Mouse (Mus musculus) hindbrain, embryonic 12.5 days (tissue): ENCODE results near the gene Tex33. TPM values are rescaled to one million over a fixed set of nuclear protein-coding genes. Genes with fewer than 3 reads are reported as not detected.
A peak's percentile ranks its signal among the peaks of the same experiment; 100 is the strongest.

Source experiments
- ATAC-seq: fragments of 200-750 bp; cut with Nextera tagmentation; 2 replicates; pipeline ENCODE4 v1.8.0; 2017; ENCODE audit warnings: moderate TSS enrichment; ENCODE audit not compliant: low FRiP score
- H3K27ac ChIP-seq: fragments of 300-500 bp; sonication (generic); 2 replicates; pipeline ENCODE4 v1.5.1; 2016; ENCODE audit warnings: mild to moderate bottlenecking
- H3K27me3 ChIP-seq: fragments of 300-500 bp; sonication (generic); 2 replicates; pipeline ENCODE4 v1.6.1; 2016; ENCODE audit warnings: mild to moderate bottlenecking
- H3K36me3 ChIP-seq: fragments of 300-500 bp; sonication (generic); 2 replicates; pipeline ENCODE4 v1.6.1; 2016; ENCODE audit warnings: mild to moderate bottlenecking
- H3K4me1 ChIP-seq: fragments of 300-500 bp; sonication (generic); 2 replicates; pipeline ENCODE4 v1.6.1; 2016
- H3K4me2 ChIP-seq: fragments of 300-500 bp; sonication (generic); replicated peaks from 2 replicates; pipeline ENCODE4 v1.6.1; 2016; ENCODE audit warnings: mild to moderate bottlenecking
- H3K4me3 ChIP-seq: fragments of 300-500 bp; sonication (generic); 2 replicates; pipeline ENCODE4 v1.5.1; 2016; ENCODE audit warnings: mild to moderate bottlenecking
- H3K9ac ChIP-seq: fragments of 300-500 bp; sonication (generic); 2 replicates; pipeline ENCODE4 v1.6.1; 2016; ENCODE audit warnings: mild to moderate bottlenecking, moderate library complexity
- H3K9me3 ChIP-seq: fragments of 300-500 bp; sonication (generic); replicated peaks from 2 replicates; pipeline ENCODE4 v1.6.1; 2016; ENCODE audit warnings: mild to moderate bottlenecking
- WGBS: fragments of 180-500 bp; shearing (Covaris S2); methylation state at CpG from one replicate; pipeline ENCODE4 v1.1.7; 2016; 5-methylcytosine and 5-hydroxymethylcytosine counted together
- polyA plus RNA-seq: library from polyadenylated mRNA; unstranded; fragments of >200 nt; fragmentation: Nextera tagmentation; extraction: Ambion mirVana; gene quantifications from 2 replicates; pipeline ENCODE4 v1.2.1, GENCODE M21; 2016

Gene Tex33
- not detected in 2 replicates for polyA plus RNA-seq

DNA sequence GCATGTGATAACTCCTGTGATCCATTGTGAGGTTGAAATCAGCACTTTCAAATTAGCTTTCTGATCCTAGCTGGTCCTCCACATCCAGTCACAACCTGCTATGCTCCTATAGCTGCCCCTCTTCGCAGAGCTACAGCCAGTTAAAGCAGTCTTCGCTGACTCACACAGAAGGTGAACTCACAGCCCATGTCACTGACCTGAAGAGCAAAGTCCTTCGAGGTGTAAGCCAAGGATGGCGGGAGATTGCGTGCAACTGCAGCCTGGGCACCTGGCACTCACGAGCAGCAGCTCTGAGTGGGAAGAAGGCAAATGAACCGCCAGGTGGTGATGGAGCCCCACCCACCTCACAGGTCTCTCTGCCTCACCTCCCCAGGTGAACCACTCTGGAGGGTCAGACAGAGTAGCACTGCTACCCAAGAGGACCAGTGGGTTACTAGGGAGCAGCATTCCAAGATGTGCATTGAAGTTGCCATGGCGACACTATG lies at the start of gene Tex33:
Tex33 (minus strand) TSS at position 435 of the 485 bp plus-strand sequence.
- H3K9me3 ChIP-seq: no peaks in the 10 kb centered on the region
- no peak within 1 kb of the TSS for H3K4me3 ChIP-seq
- no peak for ATAC-seq
- no peak within 1 kb of the TSS for H3K9ac ChIP-seq
- H3K4me1 ChIP-seq: no peaks in the 10 kb centered on the region
- H3K27ac ChIP-seq: no peak within 1 kb of the TSS
- H3K27me3 ChIP-seq: no peaks in the 10 kb centered on the region
- H3K4me2 ChIP-seq: no peak within 1 kb of the TSS
- 85% methylated on average over 8 of the region's 8 CpGs for WGBS
- H3K36me3 ChIP-seq: no peaks in the 10 kb centered on the region

DNA sequence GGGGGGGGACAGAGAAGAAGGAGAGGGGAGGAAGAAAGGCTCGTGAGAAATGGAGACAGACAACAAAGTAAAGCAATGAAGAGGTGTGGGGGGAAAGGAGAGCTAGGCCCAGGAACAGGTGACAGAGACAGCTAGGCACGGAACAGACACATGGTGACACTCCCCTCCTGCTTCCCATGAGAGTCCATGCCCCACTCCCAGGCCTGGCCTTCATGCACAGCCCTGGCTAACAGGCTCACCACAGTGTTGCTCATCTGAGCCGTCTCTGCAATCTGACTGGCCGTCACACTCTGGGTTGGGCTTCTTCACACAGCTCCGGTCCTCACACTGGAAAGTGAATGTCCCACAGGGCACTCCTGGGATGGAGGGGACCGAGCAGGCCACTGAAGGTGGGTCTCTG lies 48.1 kb upstream of the Tex33 start:
- H3K4me3 ChIP-seq: no peak overlapping the region
- 43% methylated on average over 6 of the region's 6 CpGs for WGBS
- ATAC-seq: no peak
- no peaks in the 10 kb centered on the region for H3K36me3 ChIP-seq
- H3K4me2 ChIP-seq: no peak overlapping the region
- H3K27ac ChIP-seq: no peak overlapping the region
- no peaks in the 10 kb centered on the region for H3K9me3 ChIP-seq
- H3K4me1 ChIP-seq: peaks cover 20% of the 10 kb centered on the region
- H3K9ac ChIP-seq: peak overlapping the region; percentile 9; the same call in 1 of the 2 replicates
- no peaks in the 10 kb centered on the region for H3K27me3 ChIP-seq

DNA sequence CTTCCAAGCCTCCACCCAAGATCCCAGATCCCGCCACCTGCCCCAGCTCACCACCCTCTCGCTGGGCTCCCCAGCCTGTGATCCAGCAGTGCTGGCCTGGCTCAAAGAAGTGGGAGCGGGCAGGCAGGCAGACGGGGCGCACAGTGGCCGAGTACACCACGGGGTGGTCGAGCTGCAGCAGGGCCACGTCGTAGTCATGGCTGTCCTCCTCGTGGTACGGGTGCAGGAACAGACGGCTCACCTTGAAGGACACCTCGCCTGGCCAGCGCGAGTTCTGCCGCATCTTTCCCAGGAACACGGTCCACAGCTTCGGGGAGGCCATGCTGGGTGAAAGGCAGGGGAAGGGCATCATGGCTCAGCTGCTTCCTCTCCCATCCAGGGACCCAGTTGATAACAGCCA lies 46.5 kb upstream of the Tex33 start:
- ATAC-seq: no peak
- 91% methylated on average over 19 of the region's 19 CpGs for WGBS
- Histone ChIP-seq H3K9me3 (no peaks in the 10 kb centered on the region), H3K9ac (no peak overlapping the region), H3K36me3 (no peaks in the 10 kb centered on the region), H3K4me3 (no peak overlapping the region), H3K27me3 (no peaks in the 10 kb centered on the region), H3K27ac (no peak overlapping the region), H3K4me2 (no peak overlapping the region), H3K4me1 (peaks cover 29% of the 10 kb centered on the region)

DNA sequence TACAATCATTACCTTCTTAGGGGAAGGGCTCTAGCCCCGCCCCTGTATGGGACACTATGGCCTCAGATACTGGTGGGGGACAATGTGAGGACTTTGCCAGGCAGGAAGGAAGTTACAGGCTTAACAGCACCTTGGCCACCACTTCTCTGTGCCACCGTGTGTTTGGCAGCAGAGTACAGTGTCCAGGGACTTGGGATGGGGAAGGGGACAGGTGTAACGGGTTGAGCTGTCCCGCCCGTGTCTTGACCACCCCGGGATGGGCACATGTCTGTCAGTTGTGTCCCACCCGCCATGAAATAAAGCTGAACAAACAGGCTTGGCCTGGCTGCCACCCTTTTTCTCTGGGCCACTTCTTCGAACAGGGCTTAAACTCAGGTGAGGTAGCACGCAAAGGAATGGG lies 43.3 kb upstream of the Tex33 start:
- no peak overlapping the region for H3K27ac ChIP-seq
- no peak overlapping the region for H3K4me3 ChIP-seq
- peaks cover 6% of the 10 kb centered on the region; the same call in 1 of the 2 replicates for H3K27me3 ChIP-seq
- no peak overlapping the region for H3K4me2 ChIP-seq
- H3K9ac ChIP-seq: no peak overlapping the region
- H3K9me3 ChIP-seq: no peaks in the 10 kb centered on the region
- H3K4me1 ChIP-seq: peaks cover 60% of the 10 kb centered on the region
- WGBS: 72% methylated on average over 9 of the region's 9 CpGs
- ATAC-seq: no peak
- H3K36me3 ChIP-seq: peaks cover 16% of the 10 kb centered on the region

DNA sequence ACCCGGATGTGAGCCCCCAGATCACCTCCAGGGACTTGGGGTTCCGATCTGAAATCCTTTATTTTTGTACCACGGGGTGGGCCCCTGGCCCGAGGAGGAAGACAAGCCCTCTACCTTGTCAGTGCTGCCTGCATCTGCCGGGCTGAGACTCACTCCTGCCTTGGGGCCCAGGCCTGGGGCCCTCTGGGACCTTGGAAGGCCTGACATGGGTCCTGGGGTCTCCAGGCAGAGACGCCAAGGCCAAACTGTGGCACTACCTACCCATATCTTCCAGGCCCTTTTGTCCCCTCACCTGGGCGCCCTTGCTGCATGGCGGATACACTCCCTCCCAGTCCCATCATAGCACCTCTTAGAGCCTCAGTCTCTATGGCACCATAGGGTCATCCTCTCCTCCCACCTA lies 42.8 kb upstream of the Tex33 start:
- H3K9ac ChIP-seq: no peak overlapping the region; the same call in 1 of the 2 replicates
- no peak overlapping the region for H3K27ac ChIP-seq
- H3K9me3 ChIP-seq: no peaks in the 10 kb centered on the region
- no peak overlapping the region for H3K4me2 ChIP-seq
- peaks cover 21% of the 10 kb centered on the region for H3K36me3 ChIP-seq
- H3K27me3 ChIP-seq: peaks cover 6% of the 10 kb centered on the region; the same call in 1 of the 2 replicates
- peaks cover 58% of the 10 kb centered on the region for H3K4me1 ChIP-seq
- ATAC-seq: no peak
- 49% methylated on average over 8 of the region's 8 CpGs for WGBS
- no peak overlapping the region for H3K4me3 ChIP-seq

DNA sequence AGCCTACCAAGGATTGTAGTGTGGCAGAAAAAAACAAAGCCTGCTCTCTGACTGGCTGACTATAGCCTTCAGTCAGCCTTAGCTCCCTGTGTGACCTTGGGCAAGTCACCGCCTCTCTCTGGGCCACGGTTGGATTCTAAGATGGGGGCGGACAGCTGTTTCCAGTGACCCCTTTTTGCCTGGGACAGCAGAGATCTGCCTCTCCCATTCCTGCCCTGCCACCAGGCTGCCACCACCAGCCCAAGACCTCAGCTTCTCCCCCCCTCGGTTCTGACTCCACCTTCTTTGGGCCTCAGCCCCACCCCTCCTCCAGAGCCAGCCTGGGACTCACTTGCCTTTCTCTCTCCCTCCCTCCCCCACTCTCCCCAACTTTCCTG lies 42.3 kb upstream of the Tex33 start:
- Histone ChIP-seq H3K9me3 (no peaks in the 10 kb centered on the region), H3K4me1 (peaks cover 56% of the 10 kb centered on the region), H3K4me3 (no peak overlapping the region), H3K27me3 (peaks cover 6% of the 10 kb centered on the region; the same call in 1 of the 2 replicates), H3K4me2 (no peak overlapping the region), H3K9ac (no peak overlapping the region), H3K36me3 (peaks cover 24% of the 10 kb centered on the region), H3K27ac (no peak overlapping the region)
- 54% methylated on average over 4 of the region's 4 CpGs for WGBS
- ATAC-seq: no peak

DNA sequence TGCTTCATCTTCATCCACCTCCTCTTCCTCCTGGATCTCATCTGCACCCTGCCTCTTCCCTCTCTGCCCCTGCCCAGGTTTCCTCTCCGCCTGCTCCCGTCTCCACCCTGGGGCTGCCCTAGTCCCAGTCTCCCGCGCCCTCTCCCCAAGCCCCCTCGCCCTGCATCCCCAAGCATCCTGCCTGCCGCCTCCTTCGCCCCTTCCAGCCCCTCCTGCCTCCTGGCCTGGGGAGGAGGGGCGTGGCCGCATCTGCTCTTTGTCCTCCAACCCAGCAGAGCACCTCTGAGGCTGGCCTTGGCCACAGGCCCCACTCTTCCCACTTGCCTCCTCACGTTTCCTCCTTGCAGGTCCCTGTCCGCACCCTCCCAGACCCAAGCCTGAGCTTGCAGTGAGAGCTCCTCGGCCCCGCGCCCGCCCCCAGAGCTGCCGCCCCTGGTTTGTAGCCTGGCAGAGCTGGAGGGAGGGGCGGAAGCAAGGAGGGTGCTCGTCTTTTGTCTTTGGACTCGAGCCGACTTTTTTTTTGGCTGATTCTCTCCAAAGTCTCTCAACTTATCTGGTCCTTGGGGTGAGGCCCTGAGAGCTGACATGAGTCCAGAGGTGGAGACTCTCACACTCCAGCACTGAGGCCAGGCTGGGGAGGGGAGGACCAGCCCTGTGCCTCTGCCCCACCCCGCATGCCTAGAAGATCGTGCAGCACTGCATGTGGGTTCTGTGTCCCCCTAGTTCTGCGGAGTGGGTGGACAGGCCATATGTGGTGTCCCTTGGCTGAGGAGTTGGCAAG lies 41.7 kb upstream of the Tex33 start:
- H3K27me3 ChIP-seq: peaks cover 6% of the 10 kb centered on the region; the same call in 1 of the 2 replicates
- peak overlapping the region; percentile 86 for H3K27ac ChIP-seq
- no peaks in the 10 kb centered on the region for H3K9me3 ChIP-seq
- ATAC-seq: peak; percentile 21
- peak overlapping the region; percentile 49 for H3K9ac ChIP-seq
- H3K4me1 ChIP-seq: peaks cover 56% of the 10 kb centered on the region
- 16% methylated on average over 23 of the region's 23 CpGs for WGBS
- H3K4me2 ChIP-seq: peak overlapping the region; percentile 59
- peaks cover 26% of the 10 kb centered on the region for H3K36me3 ChIP-seq
- peak overlapping the region; percentile 19 for H3K4me3 ChIP-seq

DNA sequence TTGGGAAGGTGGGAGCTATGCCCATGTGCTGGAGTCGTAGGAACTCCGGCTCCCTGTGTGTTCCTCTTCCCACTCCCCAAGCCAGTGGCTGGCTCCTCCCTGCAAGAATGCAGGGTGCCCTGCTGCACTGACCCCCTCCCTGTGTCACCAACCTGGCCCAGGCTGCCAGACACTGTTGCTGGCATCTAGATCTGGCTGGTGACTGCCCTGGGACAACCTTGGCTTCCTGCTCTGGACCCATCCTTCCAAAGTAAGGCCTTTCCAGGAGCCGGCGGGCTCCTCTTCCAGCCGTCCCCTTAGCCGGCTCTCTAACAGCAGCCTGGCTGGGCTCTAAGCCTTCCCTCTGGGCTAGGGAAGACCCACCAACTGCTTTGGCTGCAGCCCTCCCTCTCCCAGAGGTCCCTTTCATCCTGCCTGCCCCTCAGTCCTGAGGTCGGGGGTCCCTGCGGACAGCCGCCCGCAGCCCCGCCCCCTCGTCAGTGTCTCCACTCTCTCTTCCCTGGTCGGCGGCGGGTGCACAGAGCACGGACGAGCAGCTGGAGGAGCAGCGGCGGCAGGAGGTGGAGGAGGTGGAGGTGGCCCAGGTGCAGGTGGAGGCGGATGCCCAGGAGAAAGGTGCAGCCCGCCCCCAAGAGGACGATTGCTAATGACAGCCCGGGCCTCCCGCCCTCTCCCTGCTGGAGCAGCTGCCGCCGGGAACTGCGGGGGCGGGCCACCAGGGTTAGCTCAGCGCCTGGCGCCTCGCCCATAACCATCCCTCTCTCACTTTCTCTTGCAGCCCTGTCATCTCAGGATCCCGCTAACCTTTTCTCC lies 40.9 kb upstream of the Tex33 start:
- peaks cover 59% of the 10 kb centered on the region for H3K4me1 ChIP-seq
- H3K4me3 ChIP-seq: peak overlapping the region; percentile 19
- peak overlapping the region; percentile 49 for H3K9ac ChIP-seq
- WGBS: 10% methylated on average over 32 of the region's 32 CpGs
- ATAC-seq: peak; percentile 69
- peaks cover 6% of the 10 kb centered on the region; the same call in 1 of the 2 replicates for H3K27me3 ChIP-seq
- peak overlapping the region; percentile 86 for H3K27ac ChIP-seq
- H3K9me3 ChIP-seq: no peaks in the 10 kb centered on the region
- H3K36me3 ChIP-seq: peaks cover 34% of the 10 kb centered on the region
- peak overlapping the region; percentile 59 for H3K4me2 ChIP-seq

DNA sequence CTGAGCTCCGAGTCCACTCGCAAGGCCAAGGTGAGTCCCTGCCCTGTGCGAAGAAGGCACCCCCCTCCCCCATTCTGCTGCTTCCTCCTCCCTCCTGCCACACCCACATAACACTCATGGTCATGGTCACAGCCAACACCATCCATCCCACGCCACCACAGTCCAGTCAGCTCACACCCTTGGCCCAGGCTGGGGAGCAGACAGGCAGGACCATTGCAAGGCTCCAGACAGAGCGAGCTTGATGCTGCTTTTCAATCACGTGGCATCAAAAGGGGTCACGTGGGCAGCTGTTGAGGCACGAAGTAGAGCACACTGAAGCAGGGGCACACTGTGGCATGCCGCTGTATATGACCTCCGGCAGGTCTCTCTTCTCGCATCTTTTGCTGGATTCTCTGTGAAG lies 40.0 kb upstream of the Tex33 start:
- no peak overlapping the region for H3K4me2 ChIP-seq
- peaks cover 58% of the 10 kb centered on the region for H3K4me1 ChIP-seq
- no peaks in the 10 kb centered on the region for H3K9me3 ChIP-seq
- WGBS: 78% methylated on average over 11 of the region's 11 CpGs
- peaks cover 6% of the 10 kb centered on the region; the same call in 1 of the 2 replicates for H3K27me3 ChIP-seq
- 0 out of 2 replicates have a peak overlapping the region, but pooled peaks have one; percentile 12 for H3K27ac ChIP-seq
- no peak overlapping the region for H3K9ac ChIP-seq
- no peak for ATAC-seq
- H3K36me3 ChIP-seq: peaks cover 43% of the 10 kb centered on the region
- no peak overlapping the region for H3K4me3 ChIP-seq

DNA sequence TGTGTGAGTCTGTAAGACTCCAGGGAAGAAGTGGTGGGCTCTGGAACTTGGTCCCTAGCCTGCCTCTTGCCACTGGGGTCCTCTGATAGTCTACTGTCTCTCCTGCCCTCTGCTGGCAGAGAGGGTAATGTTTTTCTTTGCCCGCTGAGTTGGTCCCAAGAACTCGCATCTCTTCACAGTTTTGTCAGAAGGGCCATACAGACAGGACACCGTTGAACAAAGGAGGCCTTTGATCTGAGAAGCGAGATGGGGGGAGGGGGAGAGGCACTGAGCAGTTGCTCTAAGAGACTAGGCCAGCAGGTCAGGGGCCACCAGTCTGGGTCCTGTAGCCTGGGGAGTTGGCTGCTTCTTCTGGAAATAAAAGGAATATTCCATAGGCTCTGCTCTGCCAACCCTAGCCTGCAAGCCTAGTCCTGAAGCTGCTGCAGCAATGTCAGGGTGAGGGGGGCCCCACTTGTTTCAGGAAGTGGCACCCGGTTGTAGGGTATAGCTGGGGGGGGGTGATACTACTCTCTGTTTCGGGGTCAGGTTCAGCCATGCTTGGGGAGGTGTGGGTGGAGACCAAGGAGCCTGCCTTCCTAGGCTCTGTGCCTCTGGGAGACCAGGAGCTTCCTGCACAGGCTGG lies 39.3 kb upstream of the Tex33 start:
- Histone ChIP-seq H3K4me1 (peaks cover 60% of the 10 kb centered on the region), H3K36me3 (peaks cover 48% of the 10 kb centered on the region), H3K9me3 (no peaks in the 10 kb centered on the region)

DNA sequence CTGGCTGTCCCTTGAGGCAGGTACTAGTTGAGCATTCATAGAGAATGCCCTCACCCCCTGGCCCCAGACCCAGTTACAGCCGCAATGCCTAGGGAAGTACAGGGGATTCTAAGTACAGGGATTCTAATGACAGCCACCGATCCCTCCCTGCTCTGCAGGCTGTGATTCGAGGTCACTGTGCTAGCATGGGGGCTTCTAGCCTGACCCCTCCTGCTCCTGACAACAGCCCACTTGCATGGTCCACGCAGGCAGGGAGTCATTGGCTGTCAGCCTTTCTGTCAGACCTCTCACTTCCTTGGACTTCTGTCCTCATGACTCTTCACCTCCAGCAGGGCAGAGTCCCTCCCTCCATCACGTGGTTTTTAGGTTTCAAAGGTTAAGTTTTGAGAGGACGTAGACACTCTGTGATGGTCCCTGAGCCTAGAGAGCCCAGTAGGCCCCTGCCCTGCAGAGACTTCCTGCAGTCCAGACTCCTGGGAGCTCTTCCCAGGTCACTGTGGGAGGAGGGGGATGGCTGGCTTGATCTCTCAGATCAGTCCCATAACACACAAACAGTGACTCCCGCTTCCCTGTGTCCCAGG lies 35.9 kb upstream of the Tex33 start:
- 83% methylated on average over 7 of the region's 7 CpGs for WGBS
- Histone ChIP-seq H3K27me3 (peaks cover 6% of the 10 kb centered on the region; the same call in 1 of the 2 replicates), H3K9me3 (no peaks in the 10 kb centered on the region), H3K36me3 (peaks cover 48% of the 10 kb centered on the region), H3K4me1 (peaks cover 53% of the 10 kb centered on the region), H3K4me2 (no peak overlapping the region), H3K4me3 (no peak overlapping the region), H3K27ac (no peak overlapping the region), H3K9ac (no peak overlapping the region; the same call in 1 of the 2 replicates)
- no peak for ATAC-seq

More for the DNA sequence above, 39.3 kb upstream of the Tex33 start:
- H3K4me2 ChIP-seq: no peak overlapping the region
- no peak for ATAC-seq
- WGBS: 25% methylated on average over 6 of the region's 6 CpGs
- H3K27ac ChIP-seq: 0 out of 2 replicates have a peak overlapping the region, but pooled peaks have one; percentile 12
- H3K4me3 ChIP-seq: no peak overlapping the region
- peaks cover 6% of the 10 kb centered on the region; the same call in 1 of the 2 replicates for H3K27me3 ChIP-seq
- no peak overlapping the region for H3K9ac ChIP-seq
